Mouse (Mus musculus) midbrain, embryonic 12.5 days (tissue): ENCODE measurements around the gene Olfr389. TPM values are rescaled to one million over a fixed set of nuclear protein-coding genes. Genes with fewer than 3 reads are reported as not detected.

Experiments used
- ATAC-seq: fragments of 200-750 bp; cut with Nextera tagmentation; 2 replicates; pipeline ENCODE4 v1.8.0; 2017; ENCODE audit warnings: low read depth, moderate TSS enrichment, moderate library complexity; ENCODE audit not compliant: low FRiP score
- H3K27ac ChIP-seq: fragments of 300-500 bp; sonication (generic); replicated peaks from 2 replicates; pipeline ENCODE4 v1.5.1; 2016; ENCODE audit warnings: mild to moderate bottlenecking
- H3K27me3 ChIP-seq: fragments of 300-500 bp; sonication (generic); 2 replicates; pipeline ENCODE4 v1.6.1; 2016; ENCODE audit warnings: mild to moderate bottlenecking
- H3K36me3 ChIP-seq: fragments of 300-500 bp; sonication (generic); 2 replicates; pipeline ENCODE4 v1.6.1; 2016
- H3K4me1 ChIP-seq: fragments of 300-500 bp; sonication (generic); 2 replicates; pipeline ENCODE4 v1.6.1; 2016
- H3K4me2 ChIP-seq: fragments of 300-500 bp; sonication (generic); replicated peaks from 2 replicates; pipeline ENCODE4 v1.6.1; 2016; ENCODE audit warnings: mild to moderate bottlenecking, moderate library complexity
- H3K4me3 ChIP-seq: fragments of 300-500 bp; sonication (generic); 2 replicates; pipeline ENCODE4 v1.5.1; 2016; ENCODE audit warnings: mild to moderate bottlenecking
- H3K9ac ChIP-seq: fragments of 300-500 bp; sonication (generic); replicated peaks from 2 replicates; pipeline ENCODE4 v1.6.1; 2016; ENCODE audit warnings: mild to moderate bottlenecking, moderate library complexity
- H3K9me3 ChIP-seq: fragments of 300-500 bp; sonication (generic); 2 replicates; pipeline ENCODE4 v1.6.1; 2016; ENCODE audit warnings: mild to moderate bottlenecking
- WGBS: fragments of 180-500 bp; shearing (Covaris S2); methylation state at CpG from one replicate; pipeline ENCODE4 v1.1.7; 2016; 5-methylcytosine and 5-hydroxymethylcytosine counted together
- polyA plus RNA-seq: library from polyadenylated mRNA; unstranded; fragments of >200 nt; fragmentation: Nextera tagmentation; extraction: Ambion mirVana; gene quantifications from 2 replicates; pipeline ENCODE4 v1.2.1, GENCODE M21; 2016

Olfr389 gene
- not detected in 2 replicates for polyA plus RNA-seq

- Histone ChIP-seq H3K4me3 (no peak within 1 kb of the TSS), H3K27me3 (no peaks in the 10 kb centered on the region), H3K4me2 (no peak within 1 kb of the TSS), H3K9me3 (0 out of 2 replicates have a peak, but pooled peaks cover 13% of the 10 kb centered on the region), H3K27ac (no peak within 1 kb of the TSS), H3K9ac (no peak within 1 kb of the TSS), H3K4me1 (no peaks in the 10 kb centered on the region), H3K36me3 (no peaks in the 10 kb centered on the region)
- no peak for ATAC-seq
- 97% methylated on average over 1 of the region's 1 CpGs for WGBS
Observed at GRCm38 (mm10) chr11:73780613-73781012, at the start of gene Olfr389. TSS of gene Olfr389 (minus strand) at chr11:73780713.

DNA sequence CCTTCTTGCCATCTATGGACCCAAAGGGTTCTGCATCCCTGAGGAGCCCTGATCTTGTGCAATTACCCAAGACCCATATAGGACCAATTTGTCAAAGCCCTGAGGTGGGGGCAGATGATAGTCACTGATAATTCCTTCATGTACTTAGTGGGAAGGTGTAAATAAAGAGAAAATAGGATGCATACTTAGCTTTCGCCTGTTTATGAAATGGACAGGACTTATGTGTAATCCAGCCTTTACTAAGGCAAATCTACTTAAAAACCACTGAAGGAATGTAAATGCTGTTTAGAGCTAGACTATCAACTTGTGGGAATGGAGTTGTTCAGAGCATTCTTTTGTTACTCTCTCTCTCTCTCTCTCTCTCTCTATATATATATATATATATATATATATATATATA lies 36.4 kb upstream of the Olfr389 start, which contains the start of gene Olfr392:
Gene Olfr392 (minus strand): TSS at position 101 of the 400 bp plus-strand sequence.
- Histone ChIP-seq H3K4me1 (no peaks in the 10 kb centered on the region), H3K27ac (no peak within 1 kb of the TSS), H3K36me3 (no peaks in the 10 kb centered on the region), H3K27me3 (no peaks in the 10 kb centered on the region), H3K4me2 (no peak within 1 kb of the TSS), H3K9me3 (peaks cover 5% of the 10 kb centered on the region; the same call in 1 of the 2 replicates), H3K9ac (no peak within 1 kb of the TSS), H3K4me3 (no peak within 1 kb of the TSS)
- ATAC-seq = no peak
- 90% methylated on average over 1 of the region's 1 CpGs for WGBS

DNA sequence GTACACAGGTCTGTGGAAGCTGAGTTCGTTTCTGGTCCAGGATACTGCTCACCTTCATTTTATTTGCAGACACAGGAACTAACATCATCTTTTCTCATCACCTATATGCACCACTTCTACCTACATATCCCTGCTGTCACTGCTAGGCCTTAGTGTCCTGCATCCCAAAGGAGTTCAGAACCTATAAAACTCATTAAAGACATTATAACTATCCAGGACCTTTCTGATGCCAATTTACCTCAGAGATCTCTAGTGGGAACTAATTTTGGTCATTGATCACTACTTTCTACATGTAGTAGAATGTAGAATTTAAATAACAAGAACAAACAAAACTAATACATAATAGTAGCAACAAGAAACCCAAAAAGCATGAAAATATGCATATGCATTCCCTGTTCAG lies 22.4 kb upstream of the Olfr389 start, which contains the start of gene Olfr391-ps:
Gene Olfr391-ps (minus strand): TSS at position 101 of the 400 bp plus-strand sequence.
- Histone ChIP-seq H3K9ac (no peak within 1 kb of the TSS), H3K36me3 (no peaks in the 10 kb centered on the region), H3K9me3 (peaks cover 5% of the 10 kb centered on the region; the same call in 1 of the 2 replicates), H3K4me1 (no peaks in the 10 kb centered on the region), H3K4me2 (no peak within 1 kb of the TSS), H3K27me3 (no peaks in the 10 kb centered on the region), H3K4me3 (no peak within 1 kb of the TSS), H3K27ac (no peak within 1 kb of the TSS)
- no peak for ATAC-seq
- 28% methylated on average over 1 of the region's 1 CpGs for WGBS

- Histone ChIP-seq H3K9ac (no peak within 1 kb of the TSS), H3K4me1 (no peaks in the 10 kb centered on the region), H3K9me3 (0 out of 2 replicates have a peak, but pooled peaks cover 11% of the 10 kb centered on the region), H3K4me2 (no peak within 1 kb of the TSS), H3K27me3 (no peaks in the 10 kb centered on the region), H3K36me3 (no peaks in the 10 kb centered on the region), H3K4me3 (no peak within 1 kb of the TSS), H3K27ac (no peak within 1 kb of the TSS)
- ATAC-seq = no peak
- 66% methylated on average over 1 of the region's 1 CpGs for WGBS
Observed at GRCm38 (mm10) chr11:73782664-73783063, 2.2 kb upstream of the Olfr389 start, which contains the start of gene Olfr390. TSS of gene Olfr390 (plus strand) at chr11:73782964.

GRCm38 (mm10) chr11:73759115-73759514 lies 21.4 kb downstream of the Olfr389 start:
- Histone ChIP-seq H3K27ac (no peak overlapping the region), H3K9ac (no peak overlapping the region), H3K4me3 (no peak overlapping the region), H3K27me3 (no peaks in the 10 kb centered on the region), H3K4me2 (no peak overlapping the region), H3K36me3 (no peaks in the 10 kb centered on the region), H3K9me3 (peaks cover 27% of the 10 kb centered on the region), H3K4me1 (no peaks in the 10 kb centered on the region)
- no peak for ATAC-seq

Other genes starting within 250 kb of the Olfr389 start
- not detected in 2 replicates for gene Olfr385, start 187.7 kb downstream of the Olfr389 start, polyA plus RNA-seq
- not detected in 2 replicates for gene Olfr384, start 182.1 kb downstream of the Olfr389 start, polyA plus RNA-seq
- gene Zfp735, start 91.9 kb downstream of the Olfr389 start, polyA plus RNA-seq = not detected in 2 replicates
- not detected in 2 replicates for gene Olfr390, start 2.3 kb upstream of the Olfr389 start, polyA plus RNA-seq
- not detected in 2 replicates for gene Olfr391-ps, start 22.3 kb upstream of the Olfr389 start, polyA plus RNA-seq
- gene Olfr392, start 36.3 kb upstream of the Olfr389 start, polyA plus RNA-seq = not detected in 2 replicates
- not detected in 2 replicates for gene Olfr393, start 70.7 kb upstream of the Olfr389 start, polyA plus RNA-seq
- gene Olfr394, start 110.1 kb upstream of the Olfr389 start, polyA plus RNA-seq = not detected in 2 replicates
- not detected in 2 replicates for gene Olfr395, start 128.6 kb upstream of the Olfr389 start, polyA plus RNA-seq
- gene Olfr23, start 156.0 kb upstream of the Olfr389 start, polyA plus RNA-seq = not detected in 2 replicates
- gene Olfr397, start 180.1 kb upstream of the Olfr389 start, polyA plus RNA-seq = not detected in 2 replicates
- gene Olfr398, start 209.7 kb upstream of the Olfr389 start, polyA plus RNA-seq = not detected in 2 replicates